ENCODE assay signal across 8 mouse cellular contexts in genomic region chr8:13675121-13675520, GRCm38 (mm10). TPM values are rescaled to one million over a fixed set of nuclear protein-coding genes. Genes with fewer than 3 reads are reported as not detected.
A peak's percentile ranks its signal among the peaks of the same experiment; 100 is the strongest.
DNase-seq lines count a peak whose midpoint lies in the region; ATAC-seq and TF ChIP-seq lines count a peak whose summit lies in the region.

No protein-coding gene starts in this region.

- H3K9me3 ChIP-seq in neural tube, embryonic 11.5 days (ENCODE audit: control insufficient read depth, low read length) = no peaks in the 10 kb centered on the region
- no peaks in the 10 kb centered on the region for H3K9me3 ChIP-seq in intestine, embryonic 16.5 days (ENCODE audit: control insufficient read depth, low read length)

- peak overlapping the region; percentile 97 for H3K4me3 ChIP-seq in gastrocnemius, adult 2 months
- no peak overlapping the region; the same call in 1 of the 2 replicates for H3K4me3 ChIP-seq in neural tube, embryonic 11.5 days (ENCODE audit: low read depth, low read length)
- H3K4me3 ChIP-seq in intestine, embryonic 16.5 days (ENCODE audit: low read length) = peak overlapping the region; percentile 78
- H3K4me3 ChIP-seq in olfactory bulb, adult 2 months (ENCODE audit: insufficient read depth, low read depth, low read length) = peak overlapping the region; percentile 92

- intact Hi-C loops in gastrocnemius, adult 2 months (cut with DNase I) = no loop called here
- intact Hi-C loops in gastrocnemius, postnatal 36 days (cut with DNase I) = loop anchor here (5.0 kb wide), 1 partner anchor 73 kb away; no protein-coding TSS in a partner anchor

- H3K27me3 ChIP-seq in neural tube, embryonic 11.5 days (ENCODE audit: control insufficient read depth, insufficient read depth, low read length) = no peaks in the 10 kb centered on the region; the same call in 1 of the 2 replicates
- H3K27me3 ChIP-seq in intestine, embryonic 16.5 days (replicated peaks; ENCODE audit: control insufficient read depth, insufficient read depth, low read length) = no peaks in the 10 kb centered on the region

- WGBS in neural tube, embryonic 11.5 days = 79% methylated on average over 4 of the region's 4 CpGs
- WGBS in intestine, embryonic 16.5 days = 50% methylated on average over 4 of the region's 4 CpGs
- WGBS in olfactory bulb, adult 2 months = 37% methylated on average over 4 of the region's 4 CpGs

- peak overlapping the region; percentile 94; the same call in 1 of the 2 replicates for H3K4me2 ChIP-seq in neural tube, embryonic 11.5 days (ENCODE audit: low read depth)
- H3K4me2 ChIP-seq in intestine, embryonic 16.5 days (ENCODE audit: low read depth, low read length) = peak overlapping the region; percentile 95

- no peak for DNase-seq in gastrocnemius, adult 2 months
- DNase-seq in gastrocnemius, postnatal 36 days = no peak
- no peak for DNase-seq in neural tube, embryonic 11.5 days (ENCODE audit: low spot score)
- DNase-seq in neural tube, embryonic 10.5 days (ENCODE audit: extremely low spot score, low spot score) = no peak
- DNase-seq in adrenal gland, postnatal 25 days = no peak
- DNase-seq in thymus, postnatal 36 days = no peak

- ATAC-seq in neural tube, embryonic 11.5 days (ENCODE audit: insufficient read depth, low FRiP score, low TSS enrichment) = no peak
- ATAC-seq in intestine, embryonic 16.5 days = no peak

- no peak for TF ChIP-seq CTCF in gastrocnemius, adult 2 months (IDR thresholded peaks at IDR 0.05)
- TF ChIP-seq CTCF in olfactory bulb, adult 2 months (IDR thresholded peaks at IDR 0.05; ENCODE audit: insufficient read depth, low read depth, low read length) = no peak

- H3K4me1 ChIP-seq in neural tube, embryonic 11.5 days (ENCODE audit: control insufficient read depth, insufficient read depth, low read length) = peaks cover 7% of the 10 kb centered on the region
- peaks cover 15% of the 10 kb centered on the region for H3K4me1 ChIP-seq in intestine, embryonic 16.5 days (ENCODE audit: control insufficient read depth, insufficient read depth, low read length)
- peaks cover 29% of the 10 kb centered on the region for H3K4me1 ChIP-seq in olfactory bulb, adult 2 months (ENCODE audit: control insufficient read depth, insufficient read depth, low read length)

- H3K27ac ChIP-seq in gastrocnemius, adult 2 months = peak overlapping the region; percentile 98
- no peak overlapping the region for H3K27ac ChIP-seq in neural tube, embryonic 11.5 days (ENCODE audit: low read depth, low read length)
- 0 out of 2 replicates have a peak overlapping the region, but pooled peaks have one; percentile 14 for H3K27ac ChIP-seq in intestine, embryonic 16.5 days (ENCODE audit: low read length)
- H3K27ac ChIP-seq in olfactory bulb, adult 2 months (ENCODE audit: insufficient read depth, low read depth, low read length) = peak overlapping the region; percentile 90

- no peak for TF ChIP-seq POLR2A in olfactory bulb, adult 2 months (IDR thresholded peaks at IDR 0.05; ENCODE audit: insufficient read depth, low read depth, low read length)

- no peak overlapping the region for H3K9ac ChIP-seq in neural tube, embryonic 11.5 days (ENCODE audit: low read length)
- peak overlapping the region; percentile 76 for H3K9ac ChIP-seq in intestine, embryonic 16.5 days (ENCODE audit: low read depth, low read length)

- H3K36me3 ChIP-seq in neural tube, embryonic 11.5 days (ENCODE audit: control insufficient read depth, insufficient read depth, low read length) = no peaks in the 10 kb centered on the region
- no peaks in the 10 kb centered on the region for H3K36me3 ChIP-seq in intestine, embryonic 16.5 days (ENCODE audit: control insufficient read depth, insufficient read depth, low read length)

RNA-seq across cellular contexts. Expression of gene Rasa3, which starts 2.3 kb away (rescaled TPM):
- total RNA-seq in gastrocnemius, adult 2 months (2021) = 10 to 100 TPM in 1 of 2 experiments, 1 to 10 TPM in 1; 5.9 to 10.5 TPM
- total RNA-seq in gastrocnemius, postnatal 36 days (2021) = 10 to 100 TPM in 1 of 2 experiments, 1 to 10 TPM in 1; 7.5 to 11.8 TPM
- polyA plus RNA-seq in neural tube, embryonic 11.5 days (2014; fragmentation: Nextera tagmentation; extraction: Ambion mirVana) = 30.5 and 31.3 TPM in 2 replicates
- 20.7 and 21.3 TPM in 2 replicates for polyA plus RNA-seq in intestine, embryonic 16.5 days (2015; fragmentation: Nextera tagmentation; extraction: Ambion mirVana)
- polyA plus RNA-seq in olfactory bulb, adult 2 months (2012; ENCODE audit: insufficient read depth, insufficient read length, low replicate concordance, missing spikeins) = not detected in 2 replicates
- 39.2 and 63.9 TPM in 2 replicates for total RNA-seq in adrenal gland, postnatal 25 days (2021)

RNA-seq across cellular contexts. Expression of gene Cfap97d2, which starts 30.6 kb away (rescaled TPM):
- not detected for total RNA-seq in gastrocnemius, adult 2 months (2021)
- total RNA-seq in gastrocnemius, postnatal 36 days (2021) = not detected
- polyA plus RNA-seq in neural tube, embryonic 11.5 days (2014; fragmentation: Nextera tagmentation; extraction: Ambion mirVana) = 0.38 and 0.52 TPM in 2 replicates
- polyA plus RNA-seq in intestine, embryonic 16.5 days (2015; fragmentation: Nextera tagmentation; extraction: Ambion mirVana) = 0.18 TPM in 1 of 2 replicates, not detected in the other
- polyA plus RNA-seq in olfactory bulb, adult 2 months (2012; ENCODE audit: insufficient read depth, insufficient read length, low replicate concordance, missing spikeins) = not detected in 2 replicates
- not detected in 2 replicates for total RNA-seq in adrenal gland, postnatal 25 days (2021)
